Mouse (Mus musculus): ENCODE results near the gene Zfp418. TPM values are rescaled to one million over a fixed set of nuclear protein-coding genes. Genes with fewer than 3 reads are reported as not detected.
A peak's percentile ranks its signal among the peaks of the same experiment; 100 is the strongest.
"Not testable (repeated sequence)": the region's sequence is repeated elsewhere in the genome, so short reads cannot be mapped to it uniquely, and the experiment has no call there.

Zfp418 gene
- 1 to 10 TPM; 7.4 to 9.1 TPM for total RNA-seq (2021)
- long read RNA-seq, experiment 1, partial matches to known transcripts = 0 of 1 reads
- long read RNA-seq, experiment 1, other reads (novel, unspliced or antisense) = 1 of 1 reads
- long read RNA-seq, experiment 2, partial matches to known transcripts = 0 of 1 reads
- long read RNA-seq, experiment 2, other reads (novel, unspliced or antisense) = 0 of 1 reads

DNA sequence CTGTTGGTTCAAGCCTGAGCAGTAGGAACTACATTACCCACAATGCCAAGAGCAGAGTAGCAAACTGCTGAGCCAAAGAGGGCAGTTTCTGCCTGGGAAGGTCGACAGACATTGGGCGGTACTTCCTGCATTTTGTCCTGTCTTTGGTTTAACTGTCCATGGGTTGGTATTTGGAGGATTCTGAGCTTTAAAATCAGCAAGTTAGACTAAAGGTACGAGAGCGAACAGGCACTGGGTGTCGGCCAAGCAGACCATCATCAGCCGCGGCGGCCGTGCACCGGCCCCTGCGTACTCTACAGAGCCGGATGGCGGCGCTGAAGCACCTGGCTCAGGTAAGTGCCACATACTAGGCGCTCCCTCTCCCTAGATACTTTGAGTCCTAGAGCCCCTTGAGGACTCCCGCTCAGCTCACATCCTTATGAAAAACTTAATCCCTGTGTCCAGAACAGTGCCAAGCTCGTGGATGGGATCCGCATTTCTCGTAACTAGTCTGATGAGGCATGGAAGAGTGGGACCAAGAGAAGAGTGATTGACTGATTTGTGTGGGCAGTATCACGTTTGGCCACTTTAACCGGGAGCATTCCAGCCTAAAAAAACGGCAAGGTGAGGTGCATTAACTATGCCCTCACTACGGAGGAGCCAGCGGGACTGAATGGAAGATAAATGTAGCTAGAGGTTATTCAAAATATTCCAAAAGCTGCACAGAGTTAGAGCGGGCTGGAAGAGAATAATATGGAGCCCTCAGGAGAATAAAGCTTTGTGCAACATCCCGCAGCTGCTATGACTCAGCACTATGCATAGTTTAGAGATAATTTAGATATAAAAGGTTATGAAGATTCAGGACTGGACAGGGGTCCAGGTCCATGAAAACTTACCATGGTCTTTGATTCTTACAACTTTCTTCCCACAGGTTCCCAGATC, at the start of gene Zfp418:
Zfp418 (plus strand) TSS at position 104 of the 921 bp plus-strand sequence.
- DNase-seq (ENCODE audit: low spot score in 2 of 2) = peak; percentile 72 to 82
- TF ChIP-seq CTCF (conservative IDR thresholded peaks at IDR 0.05) = no peak; the same call in 1 of the 2 replicates
- Histone ChIP-seq H3K4me3 (peak within 1 kb of the TSS; percentile 75), H3K27ac (peak within 1 kb of the TSS; percentile 65)

- TF ChIP-seq CTCF (conservative IDR thresholded peaks at IDR 0.05) = no peak
- peak overlapping the region; percentile 72 for H3K4me3 ChIP-seq
- H3K27ac ChIP-seq = peak overlapping the region; percentile 46; the same call in 1 of the 2 replicates
- DNase-seq (ENCODE audit: low spot score in 2 of 2) = no peak
Measured at GRCm38 (mm10) chr7:7121602-7121980, 49.5 kb upstream of the Zfp418 start.

- not testable (repeated sequence) for DNase-seq (ENCODE audit: low spot score in 2 of 2); H3K27ac ChIP-seq; H3K4me3 ChIP-seq
Measured at GRCm38 (mm10) chr7:7130491-7131124, 40.5 kb upstream of the Zfp418 start.

DNA sequence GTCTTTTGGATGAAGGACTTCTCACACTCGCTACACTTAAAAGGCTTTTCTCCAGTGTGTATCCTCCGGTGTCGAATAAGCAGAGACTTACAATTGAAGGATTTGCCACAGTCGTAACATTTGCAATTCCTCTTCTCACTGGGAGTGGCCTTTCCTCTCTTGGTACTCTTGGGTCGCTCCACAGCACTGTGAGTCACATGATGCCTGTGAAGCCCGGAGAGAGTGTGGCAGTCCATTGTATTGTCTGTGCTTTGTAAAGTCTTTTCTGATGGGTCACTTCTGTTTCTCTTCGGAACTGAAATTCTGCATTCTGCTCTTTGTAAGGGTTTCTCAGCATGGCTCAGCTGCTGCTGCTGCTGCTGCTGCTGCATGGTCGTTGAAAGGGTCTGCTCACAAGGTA, 38.4 kb upstream of the Zfp418 start:
- no peak overlapping the region for H3K4me3 ChIP-seq
- no peak for TF ChIP-seq CTCF (conservative IDR thresholded peaks at IDR 0.05)
- DNase-seq (ENCODE audit: low spot score in 2 of 2) = no peak
- no peak overlapping the region for H3K27ac ChIP-seq

GRCm38 (mm10) chr7:7136379-7136866, 34.7 kb upstream of the Zfp418 start, which contains the start of gene Zfp773:
Gene Zfp773, minus strand, starts transcription at chr7:7136755.
- Histone ChIP-seq H3K27ac (peak within 1 kb of the TSS; percentile 59), H3K4me3 (peak within 1 kb of the TSS; percentile 65)
- TF ChIP-seq CTCF (conservative IDR thresholded peaks at IDR 0.05) = peak; percentile 72
- DNase-seq (ENCODE audit: low spot score in 2 of 2) = peak; percentile 43

- Histone ChIP-seq H3K4me3 (no peak overlapping the region), H3K27ac (no peak overlapping the region)
- no peak; the same call in 1 of the 2 replicates for TF ChIP-seq CTCF (conservative IDR thresholded peaks at IDR 0.05)
- no peak for DNase-seq (ENCODE audit: low spot score in 2 of 2)
Measured at GRCm38 (mm10) chr7:7144215-7144614, 26.9 kb upstream of the Zfp418 start.

- TF ChIP-seq CTCF (conservative IDR thresholded peaks at IDR 0.05) = no peak
- no peak for DNase-seq (ENCODE audit: low spot score in 2 of 2)
- Histone ChIP-seq H3K27ac (no peak overlapping the region), H3K4me3 (no peak overlapping the region)
Measured at GRCm38 (mm10) chr7:7145991-7146608, 25.0 kb upstream of the Zfp418 start.

DNA sequence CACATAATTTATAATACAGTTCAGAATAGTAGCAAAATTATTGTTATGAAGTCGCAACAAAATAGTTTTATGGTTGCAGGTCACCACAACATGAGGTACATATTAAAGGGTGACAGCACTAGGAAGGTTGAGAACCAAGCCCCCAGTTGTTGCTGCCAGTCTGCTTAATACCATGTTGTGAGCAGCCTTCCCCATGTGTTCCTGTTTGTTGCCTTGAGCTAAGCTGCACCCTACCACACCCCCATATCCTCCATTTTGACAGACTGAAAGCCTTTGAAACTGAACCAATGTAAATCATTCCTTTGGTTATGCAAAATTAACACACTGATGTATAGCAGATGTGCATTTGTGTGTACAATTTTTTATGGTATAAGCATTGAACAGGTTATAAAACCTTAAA, 14.8 kb downstream of the Zfp418 start:
- H3K27ac ChIP-seq = no peak overlapping the region
- no peak for DNase-seq (ENCODE audit: low spot score in 2 of 2)
- H3K4me3 ChIP-seq = no peak overlapping the region
- no peak for TF ChIP-seq CTCF (conservative IDR thresholded peaks at IDR 0.05)

GRCm38 (mm10) chr7:7187417-7188190, 16.5 kb downstream of the Zfp418 start:
- peak overlapping the region; percentile 70 for H3K4me3 ChIP-seq
- no peak for TF ChIP-seq CTCF (conservative IDR thresholded peaks at IDR 0.05)
- DNase-seq (ENCODE audit: low spot score in 2 of 2) = peak in 1 of 2 experiments; percentile 12
- peak overlapping the region; percentile 67; the same call in 1 of the 2 replicates for H3K27ac ChIP-seq

- peak; percentile 77 to 78 for DNase-seq (ENCODE audit: low spot score in 2 of 2)
- Histone ChIP-seq H3K27ac (peak overlapping the region; percentile 67; the same call in 1 of the 2 replicates), H3K4me3 (peak overlapping the region; percentile 70)
- TF ChIP-seq CTCF (conservative IDR thresholded peaks at IDR 0.05) = peak; percentile 81
Measured at GRCm38 (mm10) chr7:7188191-7188942, 17.2 kb downstream of the Zfp418 start.

DNA sequence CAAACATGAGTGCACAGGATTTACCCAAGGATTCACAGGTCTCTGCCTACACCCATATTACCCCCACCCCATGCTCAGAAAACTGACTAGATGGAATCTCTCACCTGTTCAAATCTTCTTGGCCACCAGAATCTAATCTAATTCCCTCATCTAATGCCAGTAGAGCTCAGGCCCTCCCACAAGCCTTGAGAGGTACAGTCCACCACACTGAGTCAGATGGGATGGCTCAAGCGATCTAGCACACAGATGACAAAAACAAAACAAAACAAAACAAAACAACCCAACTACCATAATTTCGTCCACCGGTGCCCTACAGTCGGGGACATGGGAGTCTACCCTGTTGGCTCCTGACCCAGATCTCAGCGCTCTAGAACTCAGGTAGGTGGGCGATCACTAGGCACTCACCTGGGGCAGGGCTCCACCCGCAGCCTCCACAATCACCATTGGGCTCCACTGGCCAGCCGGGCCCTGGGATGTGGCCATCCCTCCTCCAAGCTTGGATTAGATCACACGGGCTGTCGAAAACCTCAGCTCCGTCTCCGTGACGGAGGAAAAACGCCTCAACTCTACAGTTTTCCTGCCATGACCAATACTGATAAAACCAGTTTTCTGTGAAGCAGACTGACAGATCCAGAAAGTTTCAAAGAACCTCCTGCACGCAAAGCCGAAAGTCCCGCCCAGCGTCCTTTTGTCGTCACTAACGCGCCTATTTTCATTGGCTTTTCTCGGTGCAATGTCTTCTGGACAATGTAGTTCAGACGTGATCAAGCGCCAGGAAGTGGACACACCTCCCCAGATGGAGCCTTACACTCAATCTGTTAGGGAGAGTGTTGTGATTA, 38.4 kb downstream of the Zfp418 start, which contains the start of gene Zfp772:
Zfp772 (minus strand) TSS at position 686 of the 839 bp plus-strand sequence.
- H3K4me3 ChIP-seq = peak within 1 kb of the TSS; percentile 55
- peak; percentile 54 to 65 for DNase-seq (ENCODE audit: low spot score in 2 of 2)
- H3K27ac ChIP-seq = not testable (repeated sequence)

Measured in layer of hippocampus, adult 2 months (tissue).